Mouse (Mus musculus) forebrain, embryonic 10.5 days (tissue): ENCODE measurements around the gene Rbpjl. TPM values are rescaled to one million over a fixed set of nuclear protein-coding genes. Genes with fewer than 3 reads are reported as not detected.

Experiments
- DNase-seq: peaks from one replicate; pipeline ENCODE4 v3.0.0-alpha.2; 2017; ENCODE audit warnings: low spot score; ENCODE audit errors: extremely low spot score
- H3K27ac ChIP-seq: fragments of 300-500 bp; sonication (generic); 2 replicates; pipeline ENCODE4 v1.5.1; 2016; ENCODE audit warnings: mild to moderate bottlenecking
- H3K27me3 ChIP-seq: fragments of 300-500 bp; sonication (generic); 2 replicates; pipeline ENCODE4 v1.6.1; 2016; ENCODE audit warnings: mild to moderate bottlenecking; ENCODE audit not compliant: poor library complexity, severe bottlenecking
- H3K36me3 ChIP-seq: fragments of 300-500 bp; sonication (generic); replicated peaks from 2 replicates; pipeline ENCODE4 v1.6.1; 2016; ENCODE audit warnings: mild to moderate bottlenecking, moderate library complexity
- H3K4me1 ChIP-seq: fragments of 300-500 bp; sonication (generic); 2 replicates; pipeline ENCODE4 v1.6.1; 2016
- H3K4me3 ChIP-seq: fragments of 300-500 bp; sonication (generic); 2 replicates; pipeline ENCODE4 v1.5.1; 2016; ENCODE audit warnings: mild to moderate bottlenecking, moderate library complexity
- H3K9me3 ChIP-seq: fragments of 300-500 bp; sonication (generic); 2 replicates; pipeline ENCODE4 v1.6.1; 2016; ENCODE audit warnings: mild to moderate bottlenecking, moderate library complexity
- WGBS: fragments of 180-500 bp; shearing (Covaris S2); methylation state at CpG from one replicate; pipeline ENCODE4 v1.1.7; 2016; 5-methylcytosine and 5-hydroxymethylcytosine counted together
- polyA plus RNA-seq: library from polyadenylated mRNA; unstranded; fragments of >200 nt; fragmentation: Nextera tagmentation; extraction: Ambion mirVana; gene quantifications from 2 replicates; pipeline ENCODE4 v1.2.1, GENCODE M21; 2016

The Rbpjl gene
- polyA plus RNA-seq, 1 experiment from 2014 or later = not detected

DNA sequence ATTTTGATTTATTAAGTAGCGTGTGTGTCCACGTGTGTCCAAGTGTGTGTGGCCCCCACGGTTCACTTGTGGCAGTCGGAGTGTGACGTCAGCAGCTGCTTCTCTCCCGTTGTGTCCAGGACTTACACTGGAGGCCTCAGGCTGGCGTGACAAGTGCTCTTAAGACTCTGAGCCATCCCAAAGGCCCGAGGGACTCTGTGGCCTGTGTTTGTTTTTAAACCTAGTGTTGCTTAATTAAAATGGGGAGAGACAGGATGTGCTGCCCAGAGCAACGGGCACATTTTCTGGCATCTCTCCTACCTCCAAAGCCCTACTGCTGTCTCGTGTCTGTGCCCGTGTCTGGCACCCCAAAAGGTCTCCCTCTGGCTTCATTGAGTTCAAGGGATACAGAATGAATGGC, 20.5 kb downstream of the Rbpjl start:
- no peaks in the 10 kb centered on the region for H3K9me3 ChIP-seq
- H3K27ac ChIP-seq = no peak overlapping the region
- H3K4me3 ChIP-seq = no peak overlapping the region
- peaks cover 19% of the 10 kb centered on the region for H3K36me3 ChIP-seq
- WGBS = 93% methylated on average over 11 of the region's 11 CpGs
- DNase-seq = no peak
- peaks cover 2% of the 10 kb centered on the region; the same call in 1 of the 2 replicates for H3K27me3 ChIP-seq
- peaks cover 26% of the 10 kb centered on the region for H3K4me1 ChIP-seq

DNA sequence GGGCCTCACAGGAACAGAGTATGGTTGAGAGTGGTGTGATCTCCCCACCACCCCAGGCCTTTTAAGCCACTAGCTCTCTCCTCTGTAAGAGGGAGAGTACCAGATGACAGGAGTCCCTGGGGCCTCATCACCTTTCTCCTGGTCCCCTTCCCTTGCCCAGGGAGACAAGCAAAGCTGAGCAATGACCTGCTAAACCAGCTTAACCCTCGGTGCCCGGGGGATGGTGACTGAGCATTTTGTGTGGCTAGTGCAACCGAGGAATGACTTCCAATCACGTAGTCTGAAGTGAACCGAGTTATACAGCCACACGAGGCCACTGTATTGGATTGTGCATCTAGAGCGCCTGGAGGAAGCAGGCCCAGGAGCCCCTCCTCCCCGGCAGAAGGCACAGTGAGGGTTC, 21.5 kb downstream of the Rbpjl start:
- Histone ChIP-seq H3K9me3 (no peaks in the 10 kb centered on the region), H3K4me1 (peaks cover 26% of the 10 kb centered on the region), H3K27me3 (peaks cover 12% of the 10 kb centered on the region), H3K36me3 (peaks cover 24% of the 10 kb centered on the region), H3K27ac (no peak overlapping the region), H3K4me3 (no peak overlapping the region)
- WGBS = 93% methylated on average over 8 of the region's 8 CpGs
- no peak for DNase-seq

DNA sequence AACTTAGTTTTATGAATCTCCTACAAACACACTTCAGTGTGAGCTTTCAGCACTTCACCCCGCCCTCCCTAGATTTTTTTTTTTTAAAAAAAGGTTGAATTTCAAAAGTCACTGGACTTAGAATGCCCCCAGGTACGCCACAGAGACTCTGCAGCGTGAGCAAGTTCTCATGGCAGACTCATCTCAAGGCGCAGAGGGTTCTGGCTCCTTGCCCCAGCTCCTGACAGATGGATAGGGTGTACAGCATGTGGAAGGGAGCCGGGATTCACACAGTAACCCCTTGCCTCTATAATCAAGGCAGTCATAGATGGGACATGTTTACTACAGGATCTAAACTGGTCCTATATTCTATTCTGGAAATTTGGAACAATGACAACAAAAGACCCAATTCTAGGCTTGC, 22.5 kb downstream of the Rbpjl start:
- Histone ChIP-seq H3K4me1 (peaks cover 23% of the 10 kb centered on the region), H3K27me3 (peaks cover 22% of the 10 kb centered on the region), H3K27ac (no peak overlapping the region), H3K36me3 (peaks cover 24% of the 10 kb centered on the region), H3K4me3 (no peak overlapping the region), H3K9me3 (no peaks in the 10 kb centered on the region)
- no peak for DNase-seq
- WGBS = 89% methylated on average over 5 of the region's 5 CpGs

DNA sequence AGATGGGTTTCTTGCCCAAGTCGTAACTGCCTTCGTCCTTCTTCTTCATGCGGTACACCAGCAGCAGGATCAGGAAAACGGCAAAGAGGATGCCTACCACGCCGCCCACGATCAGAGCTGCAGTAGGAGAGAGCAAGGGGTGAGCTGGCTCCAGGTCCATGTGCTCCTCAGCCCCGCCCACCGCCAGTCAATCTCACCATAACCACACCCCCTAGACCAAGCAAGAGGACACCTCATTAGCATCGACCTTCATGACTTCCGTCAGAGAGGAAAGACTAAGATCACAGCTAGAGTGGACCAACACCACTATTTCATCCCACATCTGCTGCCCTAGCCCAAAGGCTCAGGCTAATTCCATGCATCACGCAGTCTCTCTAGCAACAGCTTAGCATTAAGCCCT, 23.2 kb downstream of the Rbpjl start:
- 31% methylated on average over 12 of the region's 12 CpGs for WGBS
- no peaks in the 10 kb centered on the region for H3K9me3 ChIP-seq
- H3K4me3 ChIP-seq = no peak overlapping the region
- no peak overlapping the region for H3K27ac ChIP-seq
- peaks cover 29% of the 10 kb centered on the region for H3K27me3 ChIP-seq
- H3K36me3 ChIP-seq = peaks cover 24% of the 10 kb centered on the region
- no peak for DNase-seq
- H3K4me1 ChIP-seq = peaks cover 30% of the 10 kb centered on the region

DNA sequence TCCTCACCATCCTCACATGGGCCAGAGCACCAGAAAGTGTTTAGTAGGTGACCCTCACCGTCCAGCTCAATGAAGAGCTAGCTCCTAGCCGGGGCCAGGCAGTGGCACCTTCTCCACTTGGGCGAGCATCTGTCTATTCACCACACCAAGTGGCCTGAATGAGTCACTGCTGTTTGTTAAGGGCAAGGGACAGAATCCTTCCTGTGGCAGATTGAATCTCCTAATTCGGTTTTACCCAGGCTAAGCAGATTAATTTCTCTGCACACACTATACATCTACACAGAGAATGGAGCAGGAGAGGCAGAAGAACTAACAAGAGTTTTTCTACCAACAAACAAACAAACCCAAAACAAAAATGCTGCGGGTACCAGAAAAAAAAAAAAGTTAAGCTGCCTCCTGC, 24.0 kb downstream of the Rbpjl start:
- Histone ChIP-seq H3K9me3 (no peaks in the 10 kb centered on the region), H3K27me3 (peaks cover 37% of the 10 kb centered on the region), H3K36me3 (peaks cover 24% of the 10 kb centered on the region), H3K4me3 (no peak overlapping the region), H3K27ac (no peak overlapping the region), H3K4me1 (peaks cover 38% of the 10 kb centered on the region)
- no peak for DNase-seq
- 89% methylated on average over 5 of the region's 5 CpGs for WGBS

DNA sequence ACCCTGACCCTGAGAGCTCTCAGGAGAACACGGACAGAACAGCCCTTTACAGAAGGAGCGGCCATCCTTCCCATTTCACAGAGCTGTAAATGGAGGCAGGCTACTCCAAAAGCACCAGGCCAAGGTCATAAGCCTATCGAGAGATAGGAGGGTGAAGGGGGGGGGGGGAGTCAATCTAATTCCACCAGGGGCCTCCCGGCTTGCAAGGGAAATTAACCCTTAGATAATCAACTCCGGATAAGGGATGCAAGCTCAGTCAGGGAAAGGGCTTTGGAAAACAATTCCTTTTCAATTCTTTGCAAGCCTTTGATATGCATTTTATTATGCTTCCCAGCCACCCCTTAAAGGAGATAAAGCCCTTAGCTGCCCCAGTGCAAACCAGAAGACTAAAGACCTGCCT, 25.5 kb downstream of the Rbpjl start:
- Histone ChIP-seq H3K36me3 (peaks cover 23% of the 10 kb centered on the region), H3K27me3 (peaks cover 39% of the 10 kb centered on the region), H3K4me3 (no peak overlapping the region), H3K9me3 (no peaks in the 10 kb centered on the region), H3K4me1 (peaks cover 53% of the 10 kb centered on the region), H3K27ac (no peak overlapping the region)
- WGBS = 42% methylated on average over 5 of the region's 5 CpGs
- DNase-seq = no peak

DNA sequence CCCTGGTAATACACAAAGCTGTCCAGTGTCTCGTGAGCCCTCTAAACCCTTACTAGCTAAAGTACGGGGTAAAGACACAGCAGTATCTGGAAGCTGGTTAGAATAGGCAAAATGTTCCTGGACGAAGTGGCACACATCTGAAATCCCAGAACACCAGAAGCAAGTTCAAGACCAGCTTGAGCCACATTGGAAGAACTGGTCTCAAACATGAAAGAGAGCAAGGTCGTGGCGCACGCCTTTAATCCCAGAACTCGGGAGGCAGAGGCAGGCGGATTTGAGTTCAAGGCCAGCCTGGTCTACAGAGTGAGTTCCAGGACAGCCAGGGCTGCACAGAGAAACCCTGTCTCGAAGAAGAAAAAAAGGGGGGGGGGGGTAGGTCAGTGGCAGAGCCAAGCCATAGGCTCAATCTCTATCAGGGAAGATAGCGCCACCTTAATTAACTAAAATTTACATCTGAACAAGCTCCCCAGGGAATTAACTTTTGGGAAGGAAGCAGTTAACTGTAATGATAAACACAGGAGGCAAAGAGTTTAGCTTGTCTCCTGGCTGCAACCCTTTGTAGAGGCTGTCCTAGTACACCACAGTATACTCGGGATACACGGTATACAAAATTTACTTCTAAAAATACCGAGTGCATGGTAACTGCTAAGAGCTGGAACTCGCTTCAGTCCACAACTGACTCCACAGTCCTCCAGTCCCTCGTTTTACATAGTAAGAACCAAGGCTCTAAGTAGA, 27.1 kb downstream of the Rbpjl start:
- 43% methylated on average over 15 of the region's 15 CpGs for WGBS
- Histone ChIP-seq H3K4me3 (no peak overlapping the region), H3K9me3 (no peaks in the 10 kb centered on the region), H3K4me1 (peaks cover 60% of the 10 kb centered on the region), H3K27ac (no peak overlapping the region), H3K27me3 (peaks cover 39% of the 10 kb centered on the region), H3K36me3 (peaks cover 13% of the 10 kb centered on the region)
- no peak for DNase-seq

DNA sequence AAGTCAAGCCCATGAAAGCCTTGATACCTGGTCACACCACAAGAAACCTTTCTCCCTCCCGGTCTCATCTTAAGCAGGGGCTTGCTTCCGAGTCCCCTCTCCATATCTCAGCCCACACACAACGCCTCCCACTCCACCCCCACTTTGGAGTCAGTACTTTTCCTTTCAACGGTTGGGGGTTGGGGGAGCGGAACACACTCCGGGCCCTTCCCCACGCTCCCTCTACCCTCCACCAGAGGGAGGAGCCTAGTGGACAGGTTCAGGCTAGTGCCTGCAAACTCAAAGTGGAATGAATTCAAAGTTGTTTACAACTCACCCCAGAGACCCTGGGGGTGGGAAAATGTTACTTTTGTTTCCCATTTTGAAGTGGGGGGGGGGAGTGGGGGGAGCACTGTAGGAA, 27.8 kb downstream of the Rbpjl start:
- no peaks in the 10 kb centered on the region for H3K9me3 ChIP-seq
- peaks cover 67% of the 10 kb centered on the region for H3K4me1 ChIP-seq
- WGBS = 10% methylated on average over 7 of the region's 7 CpGs
- peaks cover 39% of the 10 kb centered on the region for H3K27me3 ChIP-seq
- DNase-seq = no peak
- peaks cover 13% of the 10 kb centered on the region for H3K36me3 ChIP-seq
- H3K4me3 ChIP-seq = no peak overlapping the region
- H3K27ac ChIP-seq = no peak overlapping the region

DNA sequence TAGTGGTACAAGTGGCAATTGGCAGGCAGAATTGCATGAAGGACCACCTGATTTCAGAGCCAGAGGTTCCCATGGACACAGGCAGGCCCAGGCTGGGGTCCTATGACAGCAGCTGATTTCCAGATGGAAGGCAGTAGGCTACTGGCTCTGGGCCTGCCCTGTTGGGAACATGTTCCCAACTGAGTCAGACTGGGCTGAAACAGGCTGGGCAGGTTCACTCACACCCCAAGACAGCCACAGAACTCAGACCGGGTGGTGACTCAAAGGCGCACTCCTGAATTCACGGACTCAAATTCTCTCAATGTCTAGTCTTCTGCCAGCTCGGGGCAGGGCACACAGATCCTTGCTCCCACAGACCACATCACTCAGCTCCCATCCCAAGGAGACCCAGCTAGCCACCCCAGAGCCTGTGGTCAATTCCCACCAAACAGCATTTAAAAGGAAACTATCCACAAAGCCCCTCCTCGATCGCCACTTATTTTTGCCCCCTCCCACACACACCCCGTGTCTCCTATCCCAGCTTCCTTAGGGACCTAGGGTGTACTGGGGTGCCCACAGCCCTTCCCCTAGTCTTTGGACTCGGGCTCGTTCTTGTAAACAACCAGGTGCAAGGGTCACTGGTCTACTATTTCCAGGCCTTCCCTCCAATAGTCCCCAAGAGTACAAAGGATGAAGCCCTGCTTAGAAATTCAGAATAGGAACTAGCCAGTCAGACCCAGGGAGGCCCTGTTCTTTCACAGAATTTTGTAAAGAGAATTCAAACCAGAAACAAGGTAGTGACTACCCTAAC, 28.9 kb downstream of the Rbpjl start:
- Histone ChIP-seq H3K36me3 (peaks cover 13% of the 10 kb centered on the region), H3K27ac (peak overlapping the region; percentile 68; the same call in 1 of the 2 replicates), H3K4me3 (no peak overlapping the region), H3K4me1 (peaks cover 72% of the 10 kb centered on the region), H3K9me3 (no peaks in the 10 kb centered on the region), H3K27me3 (peaks cover 39% of the 10 kb centered on the region)
- no peak for DNase-seq
- WGBS = 65% methylated on average over 9 of the region's 9 CpGs

DNA sequence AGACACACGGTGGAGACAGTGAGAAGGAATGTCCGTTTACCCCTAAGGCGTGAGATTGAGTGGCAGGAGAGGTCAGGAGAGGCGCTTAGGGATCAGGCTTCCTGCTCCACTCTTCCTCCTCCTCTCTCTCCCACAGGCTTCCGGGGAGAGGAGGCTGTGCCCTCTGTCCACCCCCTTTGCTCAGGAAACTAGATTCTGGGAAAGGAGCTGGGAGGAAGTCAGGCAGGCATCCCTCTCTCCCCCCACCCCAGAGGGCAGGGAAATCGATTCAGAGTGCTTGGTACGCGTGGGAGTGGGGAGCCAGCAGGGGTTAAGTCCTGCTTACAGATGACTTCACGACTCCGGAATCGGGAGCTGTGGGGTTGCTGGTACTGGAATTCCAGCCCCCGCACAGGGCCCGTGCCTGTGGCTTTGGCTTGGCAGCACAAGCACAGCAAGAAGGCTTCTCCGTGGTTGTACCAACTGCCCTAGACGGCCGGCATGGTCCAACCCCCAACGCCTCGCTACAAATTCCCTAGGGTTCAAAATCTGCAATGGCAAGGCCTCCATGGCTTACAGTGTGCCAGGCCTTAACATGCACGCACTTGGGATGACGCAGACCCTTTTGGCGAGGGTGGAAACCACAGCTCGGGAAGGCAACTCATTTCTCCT, 29.7 kb downstream of the Rbpjl start:
- WGBS = 37% methylated on average over 22 of the region's 22 CpGs
- no peaks in the 10 kb centered on the region for H3K9me3 ChIP-seq
- DNase-seq = no peak
- H3K36me3 ChIP-seq = peaks cover 13% of the 10 kb centered on the region
- H3K27me3 ChIP-seq = peaks cover 39% of the 10 kb centered on the region
- peaks cover 80% of the 10 kb centered on the region for H3K4me1 ChIP-seq
- no peak overlapping the region for H3K4me3 ChIP-seq
- H3K27ac ChIP-seq = peak overlapping the region; percentile 68; the same call in 1 of the 2 replicates

DNA sequence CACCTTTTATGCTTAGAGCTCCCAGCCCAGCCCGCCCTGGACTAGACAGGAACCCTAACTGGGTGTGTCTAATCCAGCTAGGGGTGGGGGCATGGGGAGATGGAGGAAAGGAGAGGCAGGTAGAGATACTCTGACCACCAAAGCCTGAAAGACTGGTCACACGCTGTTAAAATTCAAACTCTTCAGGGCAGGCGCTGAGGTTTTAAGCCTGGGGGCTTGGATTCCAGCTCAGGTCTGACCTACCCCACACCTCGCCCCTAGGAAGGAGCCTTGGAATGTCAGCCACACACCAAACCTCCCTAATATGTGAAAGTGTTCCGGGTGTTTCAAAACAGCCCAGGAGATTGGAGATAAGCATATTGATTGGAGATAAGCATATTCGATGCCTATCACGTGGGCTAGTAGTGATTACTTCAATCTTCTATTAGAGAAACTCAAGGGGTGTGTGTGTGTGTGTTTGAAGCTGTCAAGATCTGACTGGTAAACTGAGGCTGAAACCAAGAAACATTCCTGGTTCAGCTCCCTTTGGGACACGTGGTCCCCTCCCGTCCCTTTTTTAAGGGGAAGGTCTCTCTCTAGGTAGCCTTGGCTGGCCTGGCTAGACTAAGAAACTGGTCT, 30.4 kb downstream of the Rbpjl start:
- WGBS = 79% methylated on average over 9 of the region's 9 CpGs
- peaks cover 38% of the 10 kb centered on the region for H3K27me3 ChIP-seq
- DNase-seq = no peak
- no peaks in the 10 kb centered on the region for H3K9me3 ChIP-seq
- H3K4me3 ChIP-seq = no peak overlapping the region
- H3K27ac ChIP-seq = peak overlapping the region; percentile 68; the same call in 1 of the 2 replicates
- H3K4me1 ChIP-seq = peaks cover 84% of the 10 kb centered on the region
- H3K36me3 ChIP-seq = peaks cover 6% of the 10 kb centered on the region; the same call in 1 of the 2 replicates

DNA sequence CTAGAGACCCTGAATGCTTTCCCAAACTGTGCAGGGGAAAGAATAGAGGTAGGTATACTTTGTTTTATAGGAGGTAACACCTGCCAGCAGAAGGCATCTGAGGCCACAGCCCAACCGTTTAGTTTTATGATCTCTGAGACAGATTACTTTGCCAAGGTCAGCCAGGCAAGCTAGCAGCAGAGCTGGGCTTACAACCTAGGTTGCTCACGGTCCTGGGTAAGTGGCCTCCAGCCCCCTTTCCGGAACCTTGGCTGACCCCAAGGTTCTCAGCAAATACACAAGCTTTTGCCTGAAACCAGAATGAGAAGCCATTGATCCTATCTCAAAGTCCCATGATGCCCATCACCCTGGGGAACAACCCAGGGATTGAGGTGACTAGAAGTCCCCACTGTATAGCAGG, 31.7 kb downstream of the Rbpjl start:
- no peak overlapping the region for H3K4me3 ChIP-seq
- DNase-seq = no peak
- no peak overlapping the region for H3K27ac ChIP-seq
- peaks cover 77% of the 10 kb centered on the region for H3K4me1 ChIP-seq
- no peaks in the 10 kb centered on the region for H3K9me3 ChIP-seq
- WGBS = 92% methylated on average over 3 of the region's 3 CpGs
- H3K27me3 ChIP-seq = peaks cover 25% of the 10 kb centered on the region
- H3K36me3 ChIP-seq = no peaks in the 10 kb centered on the region
